Mouse (Mus musculus): ENCODE measurements around the gene Pde4a. TPM values are rescaled to one million over a fixed set of nuclear protein-coding genes. Genes with fewer than 3 reads are reported as not detected.

The Pde4a gene
- total and polyA plus RNA-seq, 3 experiments: 1.7 to 7.6 (median 4.8) TPM

GRCm38 (mm10) chr9:21248326-21248725, 82.8 kb downstream of the Pde4a start, which contains the start of gene S1pr5:
TSS of gene S1pr5 (minus strand) at chr9:21248443.
- Histone ChIP-seq H3K36me3 (replicated peaks in 1 of 2; ENCODE audit: control insufficient read depth in 1 of 2, insufficient read depth in 1 of 2, low read length in 1 of 2) (no peaks in the 10 kb centered on the region), H3K27ac (ENCODE audit: insufficient read depth, low read depth) (no peak within 1 kb of the TSS), H3K27me3 (replicated peaks) (peaks cover 2% of the 10 kb centered on the region), H3K9me3 (replicated peaks; ENCODE audit: low read length) (peaks cover 9% of the 10 kb centered on the region), H3K4me3 (replicated peaks in 1 of 3; ENCODE audit: low read depth in 2 of 3, low read length in 2 of 3, poor library complexity in 1 of 3) (no peak within 1 kb of the TSS), H3K4me2 (ENCODE audit: insufficient read depth, low read depth, poor library complexity, severe bottlenecking) (no peak within 1 kb of the TSS), H3K9ac (ENCODE audit: insufficient read depth, low read depth) (no peak within 1 kb of the TSS), H3K4me1 (ENCODE audit: control insufficient read depth in 1 of 2, insufficient read depth in 2 of 2) (peaks cover 0 to 3% of the 10 kb centered on the region in 2 experiments; a peak in 1 of 4 replicates), H3K79me2 (replicated peaks; ENCODE audit: control insufficient read depth, extremely low read depth, insufficient read depth, poor library complexity, severe bottlenecking) (no peaks in the 10 kb centered on the region)
- dilution Hi-C loops (cut with MboI; ENCODE audit: extremely low pct_ligation_motif_present, extremely low pct_unique_long_range_greater_than_20kb, low sequenced_read_pairs) (no loop called here), in situ Hi-C loops (cut with MboI; ENCODE audit: low pct_ligation_motif_present, low pct_unique_long_range_greater_than_20kb, low sequenced_read_pairs) (no loop called here)
- no peak for DNase-seq (ENCODE audit: extremely low read depth)
- TF ChIP-seq ZC3H11A (IDR thresholded peaks at IDR 0.05; ENCODE audit: low read depth, low read length) (no peak), NRF1 (IDR thresholded peaks at IDR 0.05; ENCODE audit: low read depth, low read length) (no peak), RAD21 (IDR thresholded peaks at IDR 0.05; ENCODE audit: low read depth, low read length) (no peak), UBTF (IDR thresholded peaks at IDR 0.05; ENCODE audit: low read depth, low read length) (no peak), JUND (conservative IDR thresholded peaks at IDR 0.05; ENCODE audit: low read depth, low read length) (no peak), MXI1 (IDR thresholded peaks at IDR 0.05; ENCODE audit: low read depth, low read length) (no peak), POLR2A (IDR thresholded peaks at IDR 0.05; ENCODE audit: low read depth, low read length) (no peak), SMC3 (IDR thresholded peaks at IDR 0.05; ENCODE audit: low read depth, low read length) (no peak), NELFE (IDR thresholded peaks at IDR 0.05; ENCODE audit: low read depth, low read length) (no peak), CHD2 (IDR thresholded peaks at IDR 0.05; ENCODE audit: low read length) (no peak)

DNA sequence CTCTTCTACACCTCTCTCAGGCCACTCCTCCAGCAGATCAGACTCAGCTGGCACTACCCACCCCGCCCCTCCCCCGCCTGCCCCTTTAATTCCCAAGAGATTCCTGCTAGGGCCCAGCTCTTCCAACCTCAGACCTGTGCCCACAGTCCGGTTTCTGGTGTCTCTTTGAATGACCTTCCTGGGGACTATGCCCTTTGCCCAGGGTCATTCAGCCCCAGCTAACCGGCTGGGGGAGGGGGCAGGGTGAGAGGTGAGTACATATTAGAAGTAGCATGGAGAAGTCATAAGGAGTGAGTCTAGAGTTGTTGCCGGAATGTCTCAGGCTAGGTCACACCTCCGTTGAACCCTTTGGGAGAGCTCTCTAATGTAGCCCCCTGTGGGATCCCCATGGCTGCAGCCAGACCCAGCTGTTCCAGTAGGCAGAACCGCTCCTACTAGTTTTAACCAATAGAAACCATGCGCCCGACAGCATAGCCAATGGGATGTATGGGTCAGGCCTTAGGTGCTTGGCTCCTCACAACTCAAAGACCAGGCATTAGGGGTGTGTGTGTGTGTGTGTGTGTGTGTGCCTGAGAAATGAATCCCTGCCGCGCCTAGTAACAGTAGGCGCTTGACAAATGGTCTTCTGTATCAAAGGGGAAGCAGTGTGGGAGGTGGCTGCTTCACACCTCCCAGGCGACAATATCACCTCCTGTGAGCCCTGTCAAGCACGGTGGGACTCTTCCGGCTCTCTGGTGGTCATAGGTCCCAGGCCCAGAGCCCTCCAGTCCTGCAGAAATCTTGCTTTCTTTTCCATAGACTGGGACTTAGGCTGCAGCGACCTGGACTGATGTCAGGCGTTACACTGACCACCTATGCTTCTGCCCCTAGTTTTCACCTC, 84.4 kb downstream of the Pde4a start:
- H3K4me3 ChIP-seq (replicated peaks in 1 of 3; ENCODE audit: low read depth in 2 of 3, low read length in 2 of 3, poor library complexity in 1 of 3): no peak overlapping the region
- no peak overlapping the region for H3K4me2 ChIP-seq (ENCODE audit: insufficient read depth, low read depth, poor library complexity, severe bottlenecking)
- H3K36me3 ChIP-seq (replicated peaks in 1 of 2; ENCODE audit: control insufficient read depth in 1 of 2, insufficient read depth in 1 of 2, low read length in 1 of 2): no peaks in the 10 kb centered on the region
- H3K27me3 ChIP-seq (replicated peaks): peaks cover 2% of the 10 kb centered on the region
- in situ Hi-C loops (cut with MboI; ENCODE audit: low pct_ligation_motif_present, low pct_unique_long_range_greater_than_20kb, low sequenced_read_pairs): no loop called here
- H3K4me1 ChIP-seq (ENCODE audit: control insufficient read depth in 1 of 2, insufficient read depth in 2 of 2): peaks cover 3% of the 10 kb centered on the region in 2 experiments; a peak in 1 of 4 replicates
- no peak for DNase-seq (ENCODE audit: extremely low read depth)
- TF ChIP-seq NRF1 (IDR thresholded peaks at IDR 0.05; ENCODE audit: low read depth, low read length) (no peak), E2F4 (IDR thresholded peaks at IDR 0.05; ENCODE audit: insufficient replicate concordance, low read depth, low read length) (no peak), NELFE (IDR thresholded peaks at IDR 0.05; ENCODE audit: low read depth, low read length) (no peak), POLR2AphosphoS2 (IDR thresholded peaks at IDR 0.05; ENCODE audit: low read depth, low read length) (no peak), USF1 (IDR thresholded peaks at IDR 0.05; ENCODE audit: low read depth, low read length) (no peak), TCF12 (IDR thresholded peaks at IDR 0.05; ENCODE audit: low read depth, low read length) (no peak), ZKSCAN1 (IDR thresholded peaks at IDR 0.05; ENCODE audit: borderline replicate concordance, low read depth, low read length) (no peak)
- H3K9me3 ChIP-seq (replicated peaks; ENCODE audit: low read length): no peaks in the 10 kb centered on the region
- H3K27ac ChIP-seq (ENCODE audit: insufficient read depth, low read depth): no peak overlapping the region
- no peaks in the 10 kb centered on the region for H3K79me2 ChIP-seq (replicated peaks; ENCODE audit: control insufficient read depth, extremely low read depth, insufficient read depth, poor library complexity, severe bottlenecking)
- dilution Hi-C loops (cut with MboI; ENCODE audit: extremely low pct_ligation_motif_present, extremely low pct_unique_long_range_greater_than_20kb, low sequenced_read_pairs): no loop called here
- H3K9ac ChIP-seq (ENCODE audit: insufficient read depth, low read depth): no peak overlapping the region

Data from CH12.LX (cell line).